Mouse (Mus musculus): ENCODE results near the gene Olfr502.
"Not testable (repeated sequence)": the region's sequence is repeated elsewhere in the genome, so short reads cannot be mapped to it uniquely, and the experiment has no call there.

Olfr502 gene

DNA sequence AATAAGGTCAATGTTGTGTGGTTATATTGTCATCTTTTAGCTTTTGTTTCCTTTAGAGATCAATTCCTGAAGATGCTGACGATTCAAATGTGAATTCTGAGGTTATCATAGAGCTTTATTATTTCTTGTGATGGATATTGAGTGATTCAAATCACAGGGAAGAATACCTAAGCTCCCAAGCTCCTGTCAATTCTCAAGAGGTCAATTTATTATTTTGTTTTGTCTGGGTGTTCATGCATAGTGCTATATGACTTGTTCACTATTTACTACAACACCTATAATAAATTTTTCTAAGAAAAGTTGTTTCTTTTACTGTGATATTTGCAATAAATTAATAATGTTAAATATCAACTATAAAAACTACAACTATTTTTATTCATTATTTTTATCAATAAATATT lies at the start of gene Olfr502:
Gene Olfr502, minus strand, starts transcription at position 101 of the 400 bp plus-strand sequence.
- no peak for DNase-seq

DNA sequence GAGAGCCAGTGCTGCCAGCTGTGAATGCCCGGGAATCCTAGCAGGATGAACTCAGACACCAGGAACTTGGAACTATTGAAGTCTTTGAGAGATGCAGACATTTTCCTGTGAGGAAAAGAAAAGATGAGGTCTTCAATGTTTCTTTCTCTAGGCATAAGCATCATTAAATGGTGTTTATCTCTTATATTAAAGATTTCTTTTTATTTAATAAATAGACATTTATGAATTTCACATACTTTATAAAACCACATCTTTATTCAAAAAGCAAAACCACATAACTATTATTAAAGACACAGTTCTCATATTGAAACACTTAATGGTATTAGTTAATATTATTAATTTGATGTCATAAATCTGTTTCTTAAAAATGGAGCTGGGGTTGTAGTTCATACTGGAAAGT lies 40.8 kb upstream of the Olfr502 start, which contains the start of gene Olfr504:
Gene Olfr504, minus strand, starts transcription at position 101 of the 400 bp plus-strand sequence.
- DNase-seq, result no peak

DNA sequence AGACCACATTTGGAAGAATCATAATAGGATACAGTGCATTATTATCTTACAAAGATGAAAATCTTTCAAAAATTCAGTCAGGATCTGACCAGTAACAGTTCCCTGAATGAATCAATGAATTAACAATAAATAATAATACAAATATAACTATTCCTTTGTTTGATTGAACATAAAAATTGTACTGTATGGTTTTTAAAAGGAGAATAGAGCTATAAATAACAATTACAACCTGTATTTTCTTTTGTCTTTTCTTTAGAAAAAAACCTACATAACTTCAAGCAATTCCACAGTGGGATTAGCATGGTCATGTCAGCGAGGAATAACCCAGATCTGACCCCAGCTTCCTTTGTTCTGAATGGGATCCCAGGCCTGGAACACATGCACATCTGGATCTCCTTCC lies 19.4 kb upstream of the Olfr502 start, which contains the start of gene Olfr503:
Gene Olfr503, plus strand, starts transcription at position 301 of the 400 bp plus-strand sequence.
- not testable (repeated sequence) for DNase-seq

DNA sequence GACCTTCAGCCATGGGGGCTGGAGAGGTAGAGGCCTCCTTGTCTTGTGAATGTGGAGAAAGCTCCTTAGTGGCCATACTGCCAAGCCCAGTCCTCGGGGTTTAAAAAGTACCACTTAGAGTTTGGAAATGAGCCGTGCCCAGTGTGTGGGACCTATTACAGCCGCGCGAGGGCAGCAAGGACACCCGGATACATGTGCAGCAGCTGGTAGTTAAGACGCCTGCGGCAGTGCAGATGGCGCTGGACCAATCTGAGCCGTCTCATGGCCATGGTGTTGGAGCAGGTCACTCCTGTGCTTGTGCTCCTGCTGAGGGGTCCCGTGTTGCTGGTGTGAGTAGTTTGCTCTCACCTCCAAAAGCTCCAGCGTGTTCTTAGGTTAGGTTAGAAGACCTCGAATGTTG lies 17.6 kb upstream of the Olfr502 start:
- no peak for DNase-seq
